Mouse (Mus musculus) testis, postnatal 10 days (tissue): Measurements from ENCODE around the gene Hpse2.
"Not testable (repeated sequence)": the region's sequence is repeated elsewhere in the genome, so short reads cannot be mapped to it uniquely, and the experiment has no call there.

ENCODE experiments used
- DNase-seq: peaks from one replicate; pipeline ENCODE4 v3.0.0; 2021; ENCODE audit warnings: low spot score

The Hpse2 gene

GRCm38 (mm10) chr19:43388017-43388904 is at the start of gene Hpse2:
Hpse2 (minus strand) TSS chr19:43388355.
- no peak for DNase-seq

- DNase-seq = no peak
Observed at GRCm38 (mm10) chr19:43427446-43428224, 39.5 kb upstream of the Hpse2 start.

- no peak for DNase-seq
Observed at GRCm38 (mm10) chr19:43424082-43424481, 35.9 kb upstream of the Hpse2 start.

- no peak for DNase-seq
Observed at GRCm38 (mm10) chr19:43420506-43420905, 32.4 kb upstream of the Hpse2 start.

GRCm38 (mm10) chr19:43415565-43415964 is 27.4 kb upstream of the Hpse2 start:
- no peak for DNase-seq

GRCm38 (mm10) chr19:43407181-43407580 is 19.0 kb upstream of the Hpse2 start:
- no peak for DNase-seq

GRCm38 (mm10) chr19:43396327-43396726 is 8.2 kb upstream of the Hpse2 start:
- peak; percentile 50 for DNase-seq

- no peak for DNase-seq
Observed at GRCm38 (mm10) chr19:43387071-43387770, 934 bp downstream of the Hpse2 start.

- DNase-seq = peak; percentile 41
Observed at GRCm38 (mm10) chr19:43386041-43386952, 1.9 kb downstream of the Hpse2 start.

GRCm38 (mm10) chr19:43385451-43385850 is 2.7 kb downstream of the Hpse2 start:
- no peak for DNase-seq

- DNase-seq = no peak
Observed at GRCm38 (mm10) chr19:43384978-43385431, 3.1 kb downstream of the Hpse2 start.

GRCm38 (mm10) chr19:43384346-43384977 is 3.7 kb downstream of the Hpse2 start:
- no peak for DNase-seq

GRCm38 (mm10) chr19:43358830-43359229 is 29.3 kb downstream of the Hpse2 start:
- no peak for DNase-seq

- DNase-seq = peak; percentile 63
Observed at GRCm38 (mm10) chr19:43311125-43311524, 77.0 kb downstream of the Hpse2 start.

GRCm38 (mm10) chr19:43306756-43307155 is 81.4 kb downstream of the Hpse2 start:
- no peak for DNase-seq

- DNase-seq = not testable (repeated sequence)
Observed at GRCm38 (mm10) chr19:43281336-43281735, 106.8 kb downstream of the Hpse2 start.

GRCm38 (mm10) chr19:43243993-43244392 is 144.2 kb downstream of the Hpse2 start:
- DNase-seq = no peak

- DNase-seq = no peak
Observed at GRCm38 (mm10) chr19:43231711-43232110, 156.4 kb downstream of the Hpse2 start.

- peak; percentile 41 for DNase-seq
Observed at GRCm38 (mm10) chr19:43193562-43193961, 194.6 kb downstream of the Hpse2 start.

GRCm38 (mm10) chr19:43175437-43175965 is 212.7 kb downstream of the Hpse2 start:
- no peak for DNase-seq
